Mouse (Mus musculus): ENCODE measurements at regions not wholly inside any gene's neighbourhood (a gene's known extent, or its start where the extent isn't known, plus 50 kb on each side); places are given as distances from the start of the nearest gene placed in this dataset.

- TF ChIP-seq CTCF (IDR thresholded peaks at IDR 0.05; ENCODE audit: control insufficient read depth, insufficient read depth, insufficient read length) (no peak), USF1 (IDR thresholded peaks at IDR 0.05; ENCODE audit: low read depth) (no peak), CEBPB (IDR thresholded peaks at IDR 0.05; ENCODE audit: low read depth) (no peak)
Measured at GRCm38 (mm10) chr19:32978037-32978745, 220.9 kb downstream of the Pten start.
